Mouse (Mus musculus) liver, embryonic 14.5 days (tissue): Measurements from ENCODE around the gene P2ry13.

ENCODE experiments used
- CTCF ChIP-seq: IDR thresholded peaks from 2 replicates; pipeline ENCODE4 v1.5.1; 2016; ENCODE audit warnings: antibody characterized with exemption, low read depth, control low read depth
- EP300 ChIP-seq: IDR thresholded peaks from 2 replicates; pipeline ENCODE4 v1.6.1; 2016; ENCODE audit warnings: antibody characterized with exemption, low read depth

- no peak for TF ChIP-seq CTCF
- TF ChIP-seq EP300: no peak
Observed at GRCm38 (mm10) chr3:59191674-59192073, 19.0 kb downstream of the P2ry13 start.
